Mouse (Mus musculus) kidney, postnatal 25 days (tissue): ENCODE results near the gene Cyp3a44.
"Not testable (repeated sequence)": the region's sequence is repeated elsewhere in the genome, so short reads cannot be mapped to it uniquely, and the experiment has no call there.

ENCODE experiments used
- DNase-seq, 2 experiments: peaks; one replicate each; pipeline ENCODE4 v3.0.0; 2021; ENCODE audit warnings: mixed read lengths in 2 of 2

The Cyp3a44 gene

DNA sequence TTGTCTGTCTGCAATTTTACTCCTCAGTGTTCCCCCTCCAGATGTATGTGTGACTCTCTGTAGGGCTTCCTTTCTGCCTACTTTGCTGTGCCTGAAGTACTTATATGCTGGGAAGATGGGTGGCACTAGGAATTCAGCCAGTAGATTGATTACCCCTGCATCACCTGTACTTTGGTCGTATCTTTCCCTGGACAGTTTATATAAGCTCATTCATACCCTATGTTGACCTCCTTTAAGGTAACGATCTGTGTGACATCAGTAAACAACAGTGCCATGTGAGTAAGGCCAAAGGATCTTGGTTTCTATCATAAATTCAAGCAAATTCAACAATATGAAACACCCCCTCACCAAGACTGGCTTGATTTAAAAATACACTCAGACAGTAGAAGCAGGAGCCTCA lies at the start of gene Cyp3a44:
Cyp3a44 (minus strand) TSS at position 79 of the 400 bp plus-strand sequence.
- DNase-seq: not testable (repeated sequence)

DNA sequence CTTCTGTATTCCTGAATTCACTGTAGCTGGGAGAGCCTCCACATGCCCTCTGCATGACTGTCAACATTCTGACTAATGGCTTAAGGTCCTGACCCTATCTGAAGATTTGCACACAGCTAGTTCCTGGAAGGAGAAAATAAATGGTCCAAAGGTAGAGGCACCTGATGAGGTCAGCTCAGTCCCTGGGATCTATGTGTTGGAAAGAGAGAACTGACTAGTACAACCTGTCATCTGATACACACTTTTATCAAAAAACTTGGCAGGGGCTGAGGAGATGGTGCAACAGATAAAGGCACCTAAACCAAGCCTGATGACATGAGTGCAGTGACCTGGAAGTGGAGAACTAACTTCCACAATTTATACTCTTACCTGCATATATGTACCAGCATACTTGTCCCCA lies 5.4 kb downstream of the Cyp3a44 start:
- DNase-seq: not testable (repeated sequence)

DNA sequence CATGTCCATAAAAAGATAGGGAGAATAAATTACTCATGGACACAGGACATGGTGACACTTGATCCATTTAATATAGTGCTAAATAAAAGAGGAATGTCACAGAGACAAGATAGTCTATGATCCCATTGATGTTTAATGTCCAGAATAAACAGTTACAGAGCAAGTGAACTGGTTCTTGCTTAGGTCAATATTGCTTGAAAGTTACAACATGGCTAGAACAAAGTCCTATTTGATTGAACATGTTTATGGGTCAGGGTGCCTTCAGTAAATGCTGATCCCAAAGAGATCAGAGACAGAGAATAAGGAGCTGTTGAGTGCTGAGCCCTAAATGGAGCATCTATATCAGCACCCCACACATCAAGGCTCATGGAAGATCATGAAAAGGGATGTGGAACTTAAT lies 12.4 kb downstream of the Cyp3a44 start:
- DNase-seq: not testable (repeated sequence)

DNA sequence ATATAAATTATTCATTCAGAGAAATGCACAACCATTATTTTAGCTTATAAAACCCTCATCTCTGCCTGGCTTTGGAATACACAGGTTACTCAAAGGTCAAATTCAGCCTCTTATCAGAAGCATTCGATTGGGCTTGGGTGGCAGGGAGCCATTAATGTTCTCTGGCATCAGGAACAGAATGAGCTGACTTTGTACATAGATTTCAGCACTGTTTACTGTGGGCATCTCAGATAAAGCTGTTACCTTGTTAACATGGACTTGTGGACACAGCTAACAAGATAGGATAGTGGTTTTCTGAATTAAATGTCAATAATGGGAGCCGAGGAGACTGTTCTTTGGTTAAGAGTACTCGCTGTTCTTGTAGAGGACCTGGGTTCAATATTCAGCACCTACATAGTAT lies 68.2 kb downstream of the Cyp3a44 start:
- DNase-seq: not testable (repeated sequence)
